Mouse (Mus musculus) cerebellum, postnatal 10 days (tissue): ENCODE measurements around the gene Ppm1h.
A peak's percentile ranks its signal among the peaks of the same experiment; 100 is the strongest.

ENCODE experiments used
- DNase-seq, 2 experiments: peaks; one replicate each; pipeline ENCODE4 v3.0.0; 2021; ENCODE audit warnings: mixed read lengths in 2 of 2

The Ppm1h gene

DNA sequence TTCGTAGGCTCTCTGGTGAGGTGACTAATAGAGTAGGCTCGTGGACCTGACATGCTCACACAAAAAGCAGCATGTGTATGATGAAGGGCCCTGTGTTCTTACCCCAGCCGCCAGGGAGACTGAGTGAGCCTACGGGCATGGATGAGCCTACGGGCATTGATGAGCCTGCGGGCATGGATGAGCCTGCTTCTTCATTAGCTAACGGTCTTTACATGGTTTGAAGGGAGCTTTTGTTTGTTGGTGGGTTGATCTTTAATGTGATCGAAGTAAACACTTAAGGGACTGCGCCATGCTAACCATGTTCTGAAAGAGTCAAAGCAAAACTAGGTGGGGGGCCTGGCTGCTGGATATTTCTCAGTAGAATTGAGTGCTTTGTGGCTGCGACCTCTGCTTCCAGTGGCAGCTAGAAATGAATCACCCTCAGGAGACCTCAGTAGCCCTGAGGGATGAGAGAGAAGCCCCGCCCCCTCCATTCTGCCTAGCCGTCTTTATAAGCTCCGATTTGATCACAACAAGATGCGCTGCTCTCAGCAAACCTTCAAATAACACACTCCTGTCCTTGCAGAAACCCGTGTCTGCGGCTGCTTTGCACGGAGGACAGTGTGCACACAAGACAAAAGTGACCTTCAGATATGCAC is 183.9 kb downstream of the Ppm1h start:
- DNase-seq: no peak

DNA sequence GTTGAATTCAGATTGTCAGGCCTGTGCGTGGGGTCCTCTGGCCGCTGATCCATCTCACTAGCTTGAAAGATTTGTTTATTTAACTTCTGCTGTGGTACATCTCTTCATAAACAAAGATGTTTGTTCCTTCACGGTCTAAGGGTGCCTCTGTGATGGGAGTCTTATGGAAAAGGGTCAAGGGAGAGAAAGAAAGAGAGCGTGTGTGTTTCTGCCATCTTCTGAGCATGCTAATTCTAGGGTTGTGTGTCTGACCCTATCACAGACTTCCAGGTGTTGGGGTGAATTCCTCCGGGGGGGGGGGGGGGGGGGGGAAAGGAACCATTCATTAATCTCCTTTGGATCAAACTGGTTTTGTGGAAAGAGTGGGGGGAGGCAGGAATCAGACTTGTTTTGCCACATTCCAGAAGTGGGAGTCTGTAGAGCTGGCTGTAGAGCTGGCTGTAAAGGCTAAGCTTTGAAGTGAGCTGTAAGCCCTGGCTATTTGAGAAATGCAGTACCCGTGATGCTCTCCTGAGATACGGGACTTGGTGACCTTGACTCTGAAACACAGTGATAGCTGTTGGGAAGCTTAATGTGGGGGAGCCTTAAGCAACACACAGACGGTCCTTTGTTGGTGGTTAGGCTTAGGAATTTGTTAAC is 191.4 kb downstream of the Ppm1h start:
- no peak for DNase-seq

DNA sequence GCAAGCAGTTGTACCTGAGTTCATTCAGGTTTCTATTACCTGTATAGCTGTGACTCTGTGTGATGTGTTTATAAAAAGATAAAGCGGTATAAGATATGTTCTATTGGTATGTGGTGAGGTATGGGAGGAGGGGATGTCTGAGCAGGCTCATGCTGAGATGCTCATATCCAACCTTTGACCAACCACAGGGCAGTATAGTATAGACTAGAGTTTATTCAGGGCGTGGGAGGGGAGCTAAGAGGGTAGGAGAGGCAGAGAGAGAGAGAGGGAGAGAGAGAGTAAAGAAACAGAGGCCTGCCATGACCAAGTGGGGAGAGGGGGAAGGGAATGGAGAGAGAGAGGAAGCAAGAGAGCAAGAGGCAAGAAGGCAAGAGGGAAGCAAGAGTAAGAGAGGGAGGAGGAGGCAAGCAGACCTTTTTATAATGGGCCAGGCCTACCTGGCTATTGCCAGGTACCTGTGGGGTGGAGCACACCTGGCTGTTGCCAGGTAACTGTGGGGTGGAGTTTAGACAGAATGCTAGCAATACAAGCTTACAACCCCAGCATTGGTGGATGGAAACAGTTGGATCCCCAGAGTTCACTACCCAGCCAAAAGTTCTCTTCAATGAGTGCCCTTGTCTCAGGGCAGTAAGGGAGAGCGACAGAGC is 192.4 kb downstream of the Ppm1h start:
- DNase-seq: no peak

DNA sequence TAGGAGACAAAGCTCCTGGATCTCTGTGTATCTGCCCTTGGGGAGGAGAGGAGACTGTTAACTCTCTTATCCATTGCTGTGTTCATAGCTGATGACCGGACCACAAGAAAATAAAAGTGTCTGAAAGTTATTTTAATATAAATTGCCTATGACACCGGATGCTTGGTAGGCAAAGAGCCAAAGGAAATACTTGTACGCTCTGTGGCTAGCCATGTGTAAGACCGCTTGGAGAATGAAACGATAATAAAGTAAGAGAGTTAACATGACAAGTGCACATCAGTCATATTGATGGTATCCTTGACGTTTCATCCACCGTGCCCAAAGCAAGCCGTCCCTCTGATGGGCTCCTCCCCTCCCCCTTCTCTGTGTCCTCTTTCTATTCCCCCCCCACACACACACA is 194.2 kb downstream of the Ppm1h start:
- DNase-seq: no peak

DNA sequence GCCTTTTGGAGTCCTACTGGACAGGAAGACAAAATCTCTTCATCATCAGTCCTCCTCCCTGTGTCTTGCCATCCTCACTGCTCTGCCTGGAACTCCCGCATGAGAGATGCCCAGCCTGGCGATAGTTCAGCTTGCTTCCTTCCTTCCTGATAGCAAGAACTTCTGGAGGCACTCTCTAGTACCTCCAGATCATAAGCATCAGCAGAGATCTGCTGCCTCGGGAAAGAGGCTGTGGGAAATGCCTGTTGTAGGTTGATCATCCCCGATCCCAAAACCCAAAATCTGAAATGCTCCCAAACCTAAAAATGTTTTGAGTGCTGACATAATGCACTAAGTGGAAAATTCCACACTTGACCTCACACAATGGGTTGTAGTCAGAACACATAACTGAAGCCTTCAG is 198.4 kb downstream of the Ppm1h start:
- DNase-seq: peak in 1 of 2 experiments; percentile 41

DNA sequence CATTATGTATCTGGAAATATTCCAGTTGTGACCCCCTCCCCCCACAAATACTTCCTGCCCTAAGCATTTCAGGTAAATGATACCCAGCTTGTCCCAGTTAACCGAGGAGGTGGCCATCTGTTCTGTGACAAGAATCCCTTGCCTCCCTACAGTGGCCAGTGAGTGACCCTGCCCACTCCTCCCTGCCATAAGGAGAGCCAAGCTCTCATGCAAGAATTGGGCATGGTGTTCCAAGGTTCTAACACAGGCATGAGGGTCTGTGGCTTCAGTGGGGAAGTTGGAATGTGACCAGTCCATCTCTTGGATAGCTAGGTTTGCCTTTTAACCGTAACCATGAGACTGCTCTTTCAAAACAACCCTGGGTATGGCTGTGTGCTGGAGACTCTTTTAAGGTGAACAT is 198.9 kb downstream of the Ppm1h start:
- peak; percentile 69 to 80 for DNase-seq

DNA sequence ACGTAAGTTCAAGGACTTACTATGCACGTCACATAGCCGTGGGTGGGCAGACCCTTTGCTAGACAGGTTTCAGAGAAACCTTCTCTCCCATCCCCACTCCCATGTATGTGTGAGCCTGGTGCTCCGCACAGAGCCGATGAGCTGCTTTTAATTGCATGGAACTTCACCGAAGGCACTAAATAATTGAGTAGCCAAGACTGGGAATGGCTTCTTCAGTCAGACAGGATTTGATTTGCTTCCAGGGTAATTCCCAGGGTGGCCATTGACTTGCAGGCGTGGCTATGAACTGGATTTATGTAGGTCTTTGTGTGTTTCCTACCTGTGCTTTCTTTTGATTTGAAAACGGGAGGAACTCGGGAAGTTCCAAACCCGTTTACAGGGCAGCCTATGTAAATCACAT is 202.9 kb downstream of the Ppm1h start:
- peak in 1 of 2 experiments; percentile 37 for DNase-seq

DNA sequence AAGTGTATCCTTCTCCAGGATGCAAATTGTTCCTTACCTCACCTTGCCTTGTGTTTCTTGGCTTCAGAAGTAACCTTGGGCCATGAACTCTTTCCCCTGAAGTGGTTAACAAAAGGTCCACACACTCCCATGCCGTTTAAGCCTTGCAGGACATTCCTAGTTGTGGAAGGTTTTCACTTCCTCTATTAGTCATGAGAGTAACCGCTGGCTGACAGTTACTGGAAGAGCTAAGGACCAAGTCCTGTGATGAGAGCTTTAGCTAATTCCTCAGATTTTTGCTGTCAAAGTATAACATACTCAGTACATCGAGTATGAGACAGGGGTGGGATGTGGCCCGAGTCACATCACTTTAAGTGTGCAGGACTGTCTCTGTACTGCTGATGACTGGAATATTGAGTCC is 204.1 kb downstream of the Ppm1h start:
- DNase-seq: no peak

DNA sequence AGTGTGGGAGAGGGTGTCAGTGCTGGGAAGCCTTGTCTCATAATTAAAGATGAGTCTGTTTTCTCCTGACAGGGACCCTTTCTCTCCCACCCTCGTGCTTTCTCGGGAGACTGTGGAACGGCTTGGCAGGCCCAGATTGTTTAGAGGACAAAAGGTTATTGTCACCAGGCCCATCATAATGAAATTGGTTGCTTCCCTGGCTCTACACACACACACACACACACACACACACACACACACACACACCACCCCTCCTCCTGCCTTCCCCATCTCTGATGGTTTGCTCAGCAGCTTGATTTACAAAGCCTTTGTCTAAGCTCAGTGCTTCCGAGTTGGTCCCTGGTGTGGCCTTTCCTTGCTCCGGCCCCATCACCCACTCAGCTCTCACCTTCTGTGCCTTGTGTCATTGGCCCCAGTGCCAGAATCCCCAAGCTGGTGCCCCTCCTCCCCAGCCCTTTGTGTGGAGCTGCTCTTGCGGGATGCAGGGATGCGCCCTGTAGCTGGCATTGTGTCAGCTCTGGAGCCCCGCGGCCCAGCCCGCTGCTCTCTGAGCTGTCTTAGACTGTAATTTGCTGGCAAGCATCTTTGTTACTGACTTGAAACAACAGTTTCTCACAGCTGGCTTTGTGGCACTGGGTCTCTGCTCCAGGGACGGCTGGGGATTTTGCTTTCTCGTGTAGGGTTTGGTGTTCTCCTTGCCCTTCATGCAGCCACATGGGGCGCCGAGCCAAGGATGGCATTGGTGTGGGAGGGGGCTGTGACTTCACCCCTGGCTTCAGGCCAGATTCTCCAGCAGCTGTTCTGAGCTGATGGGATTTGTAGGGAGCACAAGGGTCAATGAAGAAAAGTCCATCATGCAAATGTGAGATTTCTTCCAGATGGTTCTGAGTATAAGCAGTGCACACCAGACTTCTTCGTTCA is 205.5 kb downstream of the Ppm1h start:
- DNase-seq: peak; percentile 97 to 98

DNA sequence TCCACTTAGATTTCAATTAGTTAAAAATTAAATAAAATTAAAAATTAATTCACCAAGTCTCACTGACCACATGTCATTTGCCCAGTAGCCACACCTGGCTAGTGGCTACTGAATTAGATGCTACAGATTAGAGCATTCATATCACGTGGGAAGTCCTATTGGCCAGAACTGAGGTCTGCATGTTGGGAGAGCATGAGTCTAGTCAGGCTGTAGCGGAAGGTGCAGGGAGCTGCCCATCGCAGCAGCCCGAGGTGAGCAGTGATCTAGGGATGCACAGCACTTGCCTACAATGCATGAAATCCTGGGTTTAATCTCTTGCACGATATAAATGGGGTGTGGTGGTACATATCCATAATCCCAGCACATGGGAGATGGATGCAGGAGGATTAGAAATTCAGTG is 206.7 kb downstream of the Ppm1h start:
- DNase-seq: peak; percentile 38 to 42

DNA sequence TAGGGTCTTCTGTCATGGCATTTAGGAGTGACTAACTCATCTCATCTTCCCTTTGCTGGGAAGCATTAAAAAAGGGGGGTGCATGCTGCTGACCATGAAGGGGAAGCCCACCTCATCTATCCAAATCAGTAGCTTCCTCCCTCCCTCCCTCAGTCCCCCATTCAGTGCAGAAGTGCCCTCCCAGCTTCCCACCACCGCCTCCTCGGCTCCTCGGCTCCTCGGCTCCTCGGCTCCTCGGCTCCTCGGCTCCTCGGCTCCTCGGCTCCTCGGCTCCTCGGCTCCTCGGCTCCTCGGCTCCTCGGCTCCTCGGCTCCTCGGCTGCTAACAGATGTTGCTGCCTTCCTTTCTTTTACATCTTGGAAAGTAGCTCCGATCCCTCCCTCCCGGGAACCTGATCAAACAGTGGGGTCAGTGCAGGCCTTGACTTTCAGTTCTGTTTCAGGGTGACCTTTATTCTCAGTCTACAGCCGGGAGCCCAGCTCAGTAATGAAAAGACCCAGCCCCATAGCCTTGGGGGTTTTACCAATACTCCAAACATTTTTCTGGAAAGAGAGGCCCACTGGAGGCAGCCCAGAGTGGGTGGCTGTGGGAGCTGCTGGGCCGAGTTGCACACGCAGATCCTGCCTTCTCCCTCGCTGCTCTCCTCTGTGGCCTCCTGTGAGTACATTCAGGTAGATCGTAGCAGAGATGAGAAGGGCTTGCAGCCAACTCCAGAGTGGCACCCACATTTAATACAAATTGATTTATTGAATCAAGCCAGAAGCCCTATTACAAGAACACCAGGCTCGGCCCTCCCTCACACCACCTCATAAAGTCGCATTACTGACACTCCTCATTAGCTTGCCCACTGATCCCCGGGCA is 207.7 kb downstream of the Ppm1h start:
- DNase-seq: peak; percentile 65 to 67

DNA sequence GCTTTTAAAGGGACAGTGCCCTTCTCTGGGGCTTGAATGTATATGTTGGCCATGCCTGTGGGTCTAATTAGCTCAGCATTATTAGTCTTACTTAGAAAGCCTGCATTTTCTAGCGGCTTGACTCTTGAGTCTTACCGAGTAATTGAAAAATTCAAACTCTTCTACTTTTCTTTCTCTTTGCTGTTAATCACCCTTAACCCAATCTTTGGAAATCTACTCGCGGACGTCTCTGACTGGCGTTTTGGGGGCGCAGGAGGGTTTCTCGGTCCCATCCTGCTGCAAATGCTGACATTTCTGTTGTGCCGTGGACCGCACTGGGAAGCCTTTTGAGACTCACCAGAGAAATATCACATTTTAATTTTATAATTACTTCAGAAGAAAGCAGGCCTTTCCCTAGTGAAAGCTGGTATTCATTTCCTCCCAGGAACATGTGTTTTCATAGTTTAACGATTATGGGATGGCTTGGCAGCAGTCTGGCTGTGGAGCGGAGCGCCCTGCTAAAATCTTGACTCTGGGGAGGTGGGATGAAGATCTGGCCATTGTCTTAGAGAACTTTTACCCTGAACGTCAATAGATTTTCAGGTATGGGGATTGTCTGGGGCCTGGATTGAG is 208.5 kb downstream of the Ppm1h start:
- DNase-seq: peak in 1 of 2 experiments; percentile 28

DNA sequence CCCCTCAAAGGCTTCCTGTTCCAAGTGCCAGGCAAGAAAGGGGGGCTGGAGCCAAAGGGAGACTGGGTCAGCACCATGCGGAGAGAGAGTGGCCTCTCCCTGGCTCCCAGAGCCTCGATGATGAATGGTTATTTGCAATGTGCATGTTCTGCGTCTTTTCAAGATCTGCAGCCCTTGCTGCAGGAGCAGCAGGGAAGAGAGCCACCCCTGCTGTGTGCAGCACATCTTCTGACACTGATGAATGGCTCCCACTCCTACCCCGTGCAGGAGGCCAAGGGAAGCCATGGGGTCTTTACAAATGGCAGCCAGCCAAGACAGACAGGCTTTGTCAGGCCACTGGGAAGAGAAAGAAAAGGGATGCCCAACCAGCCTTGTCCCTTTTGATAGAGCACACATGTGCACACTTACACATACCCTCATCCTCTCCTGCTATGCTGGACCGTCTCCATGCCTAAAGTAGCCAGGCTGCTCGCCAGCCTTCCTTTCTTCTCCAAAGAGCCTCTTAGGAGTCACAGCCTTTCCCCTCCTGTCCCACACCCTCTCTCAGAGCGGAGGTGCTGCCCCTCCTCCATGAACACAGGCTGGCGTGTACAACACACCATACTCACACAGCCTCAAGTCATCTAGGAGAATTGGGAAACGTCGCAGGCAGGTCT is 209.1 kb downstream of the Ppm1h start:
- peak; percentile 75 to 83 for DNase-seq

DNA sequence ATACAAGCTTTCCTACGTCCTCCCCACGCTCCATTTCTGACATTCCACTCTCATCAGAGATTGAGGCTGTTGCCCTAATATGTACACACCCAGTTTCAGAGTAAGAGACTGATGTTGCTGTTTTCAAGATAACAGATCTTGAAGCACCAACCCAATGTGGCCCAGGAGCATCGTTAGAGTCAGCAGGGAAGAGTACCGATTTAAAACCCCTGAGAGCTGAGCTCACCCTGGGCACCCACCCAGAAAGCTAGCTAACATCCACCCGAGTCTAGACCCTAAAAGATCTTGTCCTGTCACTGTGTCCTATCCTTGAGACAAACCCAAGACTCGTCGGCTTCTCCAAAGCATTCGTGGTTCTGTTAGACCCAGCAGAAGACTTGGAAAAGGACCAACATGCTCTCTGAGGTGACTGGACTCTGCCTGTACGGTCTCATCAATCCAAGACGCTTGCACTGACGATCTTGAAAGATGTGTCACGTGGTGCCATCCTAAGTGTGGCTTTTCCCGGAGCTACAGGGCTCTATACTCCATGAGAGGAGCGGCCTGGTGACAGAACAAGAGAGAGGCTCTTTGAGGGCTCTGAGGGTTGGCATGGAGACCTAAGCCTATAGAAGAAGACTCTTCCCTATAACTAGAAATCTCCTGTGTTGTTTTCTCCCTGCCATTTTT is 212.3 kb downstream of the Ppm1h start:
- DNase-seq: peak in 1 of 2 experiments; percentile 37

DNA sequence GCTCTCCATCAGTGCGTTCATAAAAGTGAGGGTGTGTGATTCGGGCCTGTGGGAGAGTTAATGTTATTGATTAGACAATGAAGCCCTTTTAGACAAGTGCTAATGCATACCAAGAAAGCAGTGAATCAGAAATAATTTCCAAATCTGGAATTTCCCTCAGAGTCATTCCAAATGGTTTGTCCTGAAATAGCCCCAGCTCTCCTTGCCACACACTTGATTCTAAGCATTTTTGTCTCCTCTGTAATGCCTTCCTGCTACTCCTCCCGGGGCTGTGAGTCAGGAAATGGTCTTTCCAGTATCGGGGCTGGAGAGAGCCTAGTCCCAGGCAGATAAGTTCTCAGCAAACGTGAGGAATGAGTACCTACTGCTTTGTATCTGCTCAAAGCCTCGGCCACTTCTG is 212.9 kb downstream of the Ppm1h start:
- no peak for DNase-seq

DNA sequence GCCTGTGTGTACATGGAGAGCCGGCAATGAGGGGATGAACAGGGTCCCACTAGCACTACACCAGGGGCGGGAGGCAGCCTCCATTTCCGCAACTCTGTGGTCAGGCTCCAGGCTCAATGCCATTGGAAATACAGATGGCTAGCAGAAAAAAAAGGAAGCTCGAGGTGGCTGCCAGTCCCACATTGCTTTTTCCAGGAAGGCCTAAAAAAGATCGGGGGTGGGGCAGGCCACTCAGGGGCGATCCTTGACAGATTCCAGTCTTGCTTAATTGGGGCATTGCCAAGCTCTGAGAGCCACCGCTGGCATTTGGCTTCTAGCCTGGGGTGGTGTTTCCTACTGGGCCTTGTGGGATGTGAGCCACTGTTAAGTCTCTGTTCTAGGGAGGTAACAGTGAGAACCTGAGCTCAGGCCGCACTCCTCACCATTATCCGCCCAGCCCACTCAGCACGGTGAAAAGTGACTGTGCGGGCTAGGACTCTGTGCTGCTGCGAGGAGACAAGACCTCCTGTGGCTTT is 216.1 kb downstream of the Ppm1h start:
- DNase-seq: peak; percentile 92

DNA sequence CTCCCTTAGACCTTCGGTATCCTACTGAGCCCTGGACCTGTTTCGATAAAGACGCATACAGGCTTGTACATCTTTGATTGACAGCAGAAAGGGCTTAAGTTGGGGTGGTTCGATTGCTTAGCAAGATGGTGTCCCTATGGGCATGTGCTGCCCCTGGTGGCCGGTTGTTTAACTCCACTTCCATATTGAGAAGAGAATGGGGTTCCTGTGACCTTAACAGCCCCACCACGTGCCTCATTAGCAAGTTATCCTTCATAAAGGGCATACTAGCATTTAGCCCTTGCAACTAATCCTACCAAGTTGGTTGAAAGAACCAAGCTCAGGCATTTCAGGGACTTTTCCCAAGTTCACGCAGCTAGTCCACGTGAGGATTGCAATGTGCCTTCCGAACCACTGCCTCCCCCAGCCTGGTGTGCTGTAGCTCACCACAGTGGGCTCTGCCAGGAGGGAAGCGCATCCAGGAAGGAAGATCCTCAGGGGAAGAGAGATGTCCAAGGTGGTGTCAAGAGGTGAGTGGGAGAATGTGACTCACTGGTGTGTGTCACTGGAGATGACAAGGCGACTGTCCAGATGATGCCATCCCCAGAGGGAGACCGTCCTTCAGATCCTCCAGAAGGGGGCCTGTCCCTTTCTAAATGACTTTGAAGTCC is 216.7 kb downstream of the Ppm1h start:
- peak; percentile 85 to 90 for DNase-seq

DNA sequence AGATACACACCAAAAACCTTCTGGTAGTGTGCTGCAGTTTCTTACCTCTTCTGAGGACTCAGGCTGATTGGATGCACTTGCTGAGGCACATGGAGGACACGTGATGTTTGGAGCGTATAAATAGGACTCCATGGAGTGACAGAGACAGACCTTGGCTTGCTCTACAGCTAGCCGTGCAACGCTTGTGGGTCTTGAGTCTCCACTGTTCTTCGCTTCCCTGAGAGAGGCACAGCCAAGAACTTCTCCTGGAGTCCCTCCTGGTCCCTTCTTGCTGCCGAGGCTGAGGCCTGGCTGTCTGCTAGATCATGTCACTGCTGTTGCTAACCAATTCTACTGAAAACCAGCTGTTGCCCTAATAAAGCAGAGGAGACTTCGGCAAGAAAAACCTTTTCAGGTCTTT is 221.4 kb downstream of the Ppm1h start:
- peak in 1 of 2 experiments; percentile 21 for DNase-seq

DNA sequence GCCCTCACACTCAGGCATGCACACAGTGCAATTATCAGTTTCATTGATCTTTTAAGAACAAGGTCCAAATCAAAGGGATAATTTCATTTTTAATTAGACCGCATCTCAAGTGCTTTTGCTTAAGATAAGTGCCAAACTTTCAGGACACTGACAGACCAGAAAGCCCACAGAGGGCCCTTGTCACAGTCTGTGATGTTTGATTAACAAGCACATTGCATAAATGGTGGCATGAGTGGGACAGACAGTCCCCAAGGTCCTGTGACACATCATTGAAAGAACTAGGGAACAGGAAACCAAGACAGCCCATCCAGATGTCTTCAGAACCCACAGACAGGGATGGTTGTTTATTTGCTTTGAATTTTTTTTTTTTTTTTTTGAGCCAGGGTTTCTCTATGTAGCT is 221.9 kb downstream of the Ppm1h start:
- peak in 1 of 2 experiments; percentile 7 for DNase-seq

DNA sequence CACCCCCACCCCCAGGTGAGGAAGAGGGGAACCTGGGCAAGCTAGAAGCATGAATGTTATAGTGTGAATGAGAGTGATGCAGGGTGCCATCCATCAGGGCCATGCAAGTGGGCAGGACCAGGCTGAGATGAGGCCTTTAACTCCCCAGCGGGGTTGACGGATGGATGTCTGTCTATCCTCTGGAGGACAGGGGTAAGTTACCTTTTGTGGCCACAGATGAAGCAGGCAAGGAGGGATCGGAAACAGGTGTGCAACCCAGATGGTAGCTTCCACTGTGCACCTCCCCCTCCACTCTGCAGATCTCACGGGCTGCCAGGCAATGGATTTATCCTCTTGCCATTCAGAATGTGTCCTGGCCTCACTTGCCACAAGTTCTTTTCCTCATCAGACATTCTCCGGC is 222.8 kb downstream of the Ppm1h start:
- DNase-seq: peak; percentile 47
